ENCODE assay signal across 10 mouse cellular contexts in genomic region chr10:92652399-92652920, GRCm38 (mm10).
A peak's percentile ranks its signal among the peaks of the same experiment; 100 is the strongest.
DNase-seq lines count a peak whose midpoint lies in the region; ATAC-seq and TF ChIP-seq lines count a peak whose summit lies in the region.
"Had no signal": no experiment of that assay in that cellular context is flagged by ENCODE, and none has a peak within 500 bp of the region (broad histone marks: within the 10 kb centered on the region; RNA-seq: fewer than 3 reads in every experiment).

No protein-coding gene starts in this region.

- H3K27me3 ChIP-seq in heart, adult 2 months (ENCODE audit: control insufficient read depth, insufficient read depth, low read length), result 0 out of 2 replicates have a peak, but pooled peaks cover 1% of the 10 kb centered on the region
- no peaks in the 10 kb centered on the region; the same call in 1 of the 2 replicates for H3K27me3 ChIP-seq in heart, embryonic 11.5 days (ENCODE audit: control insufficient read depth, insufficient read depth, low read length)
- H3K27me3 ChIP-seq in lung, postnatal 0 days (replicated peaks; ENCODE audit: insufficient read depth, low read length), result no peaks in the 10 kb centered on the region
- peaks cover 8% of the 10 kb centered on the region; the same call in 1 of the 2 replicates for H3K27me3 ChIP-seq in midbrain, embryonic 10.5 days (ENCODE audit: low read depth, poor library complexity, severe bottlenecking)

- no peak for DNase-seq in heart, adult 2 months
- DNase-seq in lung, postnatal 0 days (ENCODE audit: low spot score), result peak; percentile 10
- DNase-seq in lung, postnatal 36 days, result no peak
- DNase-seq in midbrain, embryonic 10.5 days (ENCODE audit: low spot score), result no peak
- no peak for DNase-seq in T-cell, adult 2 months (ENCODE audit: low spot score)
- no peak for DNase-seq in adrenal gland, adult 8-10 months
- DNase-seq: adrenal gland, postnatal 10 days; cerebellum, adult 9-11 months had no signal

- no peak for ATAC-seq in heart, embryonic 11.5 days (replicated peaks; ENCODE audit: insufficient number of reproducible peaks, low FRiP score, low TSS enrichment)
- no peak for ATAC-seq in lung, postnatal 0 days
- no peak for ATAC-seq in frontal cortex, adult (ENCODE audit: low TSS enrichment)

- no peaks in the 10 kb centered on the region for H3K36me3 ChIP-seq in heart, adult 2 months (ENCODE audit: control insufficient read depth, insufficient read depth, low read length)
- H3K36me3 ChIP-seq in heart, embryonic 11.5 days (ENCODE audit: control insufficient read depth, insufficient read depth, low read length), result no peaks in the 10 kb centered on the region
- H3K36me3 ChIP-seq in lung, postnatal 0 days (ENCODE audit: insufficient read depth, low read length), result no peaks in the 10 kb centered on the region
- no peaks in the 10 kb centered on the region for H3K36me3 ChIP-seq in midbrain, embryonic 10.5 days

- H3K27ac ChIP-seq in heart, adult 2 months, result no peak overlapping the region
- no peak overlapping the region for H3K27ac ChIP-seq in heart, embryonic 11.5 days (ENCODE audit: low read depth, low read length)
- no peak overlapping the region for H3K27ac ChIP-seq in lung, postnatal 0 days (ENCODE audit: low read length)
- H3K27ac ChIP-seq in midbrain, embryonic 10.5 days (replicated peaks), result peak overlapping the region; percentile 73

- no peak overlapping the region for H3K9ac ChIP-seq in heart, adult 2 months (ENCODE audit: low read depth, low read length)
- no peak overlapping the region for H3K9ac ChIP-seq in heart, embryonic 11.5 days (ENCODE audit: low read depth, low read length)
- H3K9ac ChIP-seq in lung, postnatal 0 days (replicated peaks; ENCODE audit: low read depth), result no peak overlapping the region

- TF ChIP-seq EP300 in heart, adult 2 months (IDR thresholded peaks at IDR 0.05; ENCODE audit: insufficient read depth, low read depth, low read length), result no peak
- no peak for TF ChIP-seq EP300 in lung, postnatal 0 days (IDR thresholded peaks at IDR 0.05)

- H3K4me1 ChIP-seq in heart, adult 2 months (ENCODE audit: control insufficient read depth, insufficient read depth, low read length), result no peaks in the 10 kb centered on the region
- no peaks in the 10 kb centered on the region for H3K4me1 ChIP-seq in heart, embryonic 11.5 days (ENCODE audit: control insufficient read depth, insufficient read depth, low read length)
- no peaks in the 10 kb centered on the region for H3K4me1 ChIP-seq in lung, postnatal 0 days (ENCODE audit: insufficient read depth, low read depth, low read length)
- H3K4me1 ChIP-seq in midbrain, embryonic 10.5 days, result peaks cover 26% of the 10 kb centered on the region

- peak; percentile 63 for TF ChIP-seq CTCF in heart, adult 2 months (IDR thresholded peaks at IDR 0.05)
- TF ChIP-seq CTCF in lung, postnatal 0 days (IDR thresholded peaks at IDR 0.05), result peak; percentile 27; the same call in 1 of the 2 replicates

- no peak overlapping the region for H3K4me3 ChIP-seq in heart, adult 2 months
- no peak overlapping the region for H3K4me3 ChIP-seq in heart, embryonic 11.5 days (ENCODE audit: low read depth, low read length)
- H3K4me3 ChIP-seq in lung, postnatal 0 days (ENCODE audit: low read depth, low read length), result no peak overlapping the region
- no peak overlapping the region for H3K4me3 ChIP-seq in midbrain, embryonic 10.5 days

- no peaks in the 10 kb centered on the region; the same call in 1 of the 2 replicates for H3K79me2 ChIP-seq in heart, adult 2 months (replicated peaks; ENCODE audit: control insufficient read depth, insufficient read depth, low read length)

- no peaks in the 10 kb centered on the region for H3K9me3 ChIP-seq in heart, embryonic 11.5 days (replicated peaks; ENCODE audit: control insufficient read depth, low read length)
- no peaks in the 10 kb centered on the region for H3K9me3 ChIP-seq in lung, postnatal 0 days (ENCODE audit: low read length)
- H3K9me3 ChIP-seq in midbrain, embryonic 10.5 days (replicated peaks), result no peaks in the 10 kb centered on the region

- H3K4me2 ChIP-seq in heart, embryonic 11.5 days, result no peak overlapping the region
- H3K4me2 ChIP-seq in lung, postnatal 0 days (replicated peaks; ENCODE audit: low read depth, low read length), result no peak overlapping the region

- intact Hi-C loops in heart, adult 2 months (cut with DNase I), result loop anchor here (5.0 to 10.0 kb wide), 2 partner anchors 348 to 1355 kb away; no protein-coding TSS in a partner anchor

- TF ChIP-seq POLR2A in heart, adult 2 months (IDR thresholded peaks at IDR 0.05; ENCODE audit: insufficient read depth, low read depth, low read length), result no peak

- WGBS in heart, adult 2 months, result 31% methylated on average over 3 of the region's 3 CpGs
- WGBS in heart, embryonic 11.5 days (ENCODE audit: insufficient replicate concordance), result 49% methylated on average over 3 of the region's 3 CpGs
- WGBS in lung, postnatal 0 days, result 27% methylated on average over 3 of the region's 3 CpGs
- 32% methylated on average over 3 of the region's 3 CpGs for WGBS in midbrain, embryonic 10.5 days
